Mouse (Mus musculus) heart, embryonic 15.5 days (tissue): ENCODE measurements at regions not wholly inside any gene's neighbourhood (a gene's known extent, or its start where the extent isn't known, plus 50 kb on each side); places are given as distances from the start of the nearest gene placed in this dataset.

Experiments
- ATAC-seq: fragments of 200-750 bp; cut with Nextera tagmentation; replicated peaks from 2 replicates; pipeline ENCODE4 v1.8.0; 2017; ENCODE audit warnings: low read depth, moderate TSS enrichment; ENCODE audit not compliant: insufficient number of reproducible peaks, insufficient read depth, low FRiP score
- H3K27ac ChIP-seq: fragments of 300-500 bp; sonication (generic); 2 replicates; pipeline ENCODE4 v1.5.1; 2015; ENCODE audit warnings: mild to moderate bottlenecking, inconsistent platforms
- H3K27me3 ChIP-seq: fragments of 300-500 bp; sonication (generic); 2 replicates; pipeline ENCODE4 v1.6.1; 2015; ENCODE audit warnings: inconsistent platforms
- H3K36me3 ChIP-seq: fragments of 300-500 bp; sonication (generic); 2 replicates; pipeline ENCODE4 v1.6.1; 2015; ENCODE audit warnings: mild to moderate bottlenecking, inconsistent platforms
- H3K4me1 ChIP-seq: fragments of 300-500 bp; sonication (generic); replicated peaks from 2 replicates; pipeline ENCODE4 v1.6.1; 2015; ENCODE audit warnings: inconsistent platforms
- H3K4me2 ChIP-seq: fragments of 300-500 bp; sonication (generic); 2 replicates; pipeline ENCODE4 v1.6.1; 2015; ENCODE audit warnings: inconsistent platforms, mild to moderate bottlenecking, moderate library complexity
- H3K4me3 ChIP-seq: fragments of 300-500 bp; sonication (generic); 2 replicates; pipeline ENCODE4 v1.5.1; 2015; ENCODE audit warnings: mild to moderate bottlenecking, inconsistent platforms
- H3K9ac ChIP-seq: fragments of 300-500 bp; sonication (generic); 2 replicates; pipeline ENCODE4 v1.6.1; 2015; ENCODE audit warnings: mild to moderate bottlenecking, inconsistent platforms
- H3K9me3 ChIP-seq: fragments of 300-500 bp; sonication (generic); replicated peaks from 2 replicates; pipeline ENCODE4 v1.6.1; 2016; ENCODE audit warnings: inconsistent platforms
- WGBS: fragments of 180-500 bp; shearing (Covaris S2); methylation state at CpG from one replicate; pipeline ENCODE4 v1.1.7; 2015; ENCODE audit warnings: mixed read lengths; 5-methylcytosine and 5-hydroxymethylcytosine counted together

DNA sequence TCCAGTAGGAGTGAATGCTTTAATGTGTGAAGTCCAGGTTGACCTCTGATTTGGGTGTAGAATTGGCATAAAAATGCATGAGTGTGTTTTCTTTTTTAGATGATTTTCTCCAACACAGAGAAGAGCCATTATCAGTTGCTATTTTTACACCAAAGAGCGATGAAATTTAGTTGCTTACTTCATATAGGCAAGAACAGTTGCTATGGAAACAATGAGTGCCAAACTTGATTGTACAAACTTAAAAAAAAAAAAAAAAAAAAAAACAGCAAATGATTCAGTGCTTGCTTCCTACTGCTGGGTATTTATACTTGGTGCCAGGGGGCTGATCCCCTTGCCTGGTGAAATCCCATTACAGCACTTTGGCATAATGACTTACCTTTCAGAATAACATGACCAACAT lies 268.0 kb downstream of the Sec23a start:
- no peak overlapping the region for H3K9ac ChIP-seq
- no peaks in the 10 kb centered on the region for H3K36me3 ChIP-seq
- H3K27ac ChIP-seq = no peak overlapping the region
- WGBS = 62% methylated on average over 1 of the region's 1 CpGs
- H3K4me1 ChIP-seq = peaks cover 2% of the 10 kb centered on the region; the same call in 1 of the 2 replicates
- no peak overlapping the region for H3K4me3 ChIP-seq
- H3K27me3 ChIP-seq = no peaks in the 10 kb centered on the region
- no peak for ATAC-seq
- H3K4me2 ChIP-seq = no peak overlapping the region
- no peaks in the 10 kb centered on the region for H3K9me3 ChIP-seq

- Histone ChIP-seq H3K27ac (no peak overlapping the region), H3K36me3 (no peaks in the 10 kb centered on the region), H3K9ac (no peak overlapping the region), H3K9me3 (no peaks in the 10 kb centered on the region), H3K27me3 (no peaks in the 10 kb centered on the region), H3K4me2 (no peak overlapping the region), H3K4me1 (no peaks in the 10 kb centered on the region), H3K4me3 (no peak overlapping the region)
- 43% methylated on average over 1 of the region's 1 CpGs for WGBS
- ATAC-seq = no peak
These were observed 283.7 kb downstream of the Sec23a start for GRCm38 (mm10) chr12:58728094-58728493.

DNA sequence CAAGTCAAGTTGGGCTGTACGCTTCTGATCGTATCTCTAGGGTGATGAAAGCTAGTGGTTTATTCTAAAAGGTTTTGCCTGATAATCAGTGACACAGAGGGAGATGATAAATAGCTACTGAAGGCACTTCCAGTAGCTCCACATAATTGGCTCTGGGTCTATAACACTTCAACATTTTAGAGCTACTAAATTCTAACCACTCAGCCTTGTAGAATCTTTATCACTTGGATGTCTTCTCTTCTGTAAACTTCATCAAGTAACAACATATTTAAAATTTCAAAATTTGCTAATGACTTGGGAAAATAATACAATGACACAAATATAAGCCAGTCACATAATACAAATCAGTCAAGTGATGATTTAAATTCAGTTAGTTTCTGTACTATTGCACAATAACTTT lies 284.3 kb downstream of the Sec23a start:
- WGBS = 80% methylated on average over 2 of the region's 2 CpGs
- Histone ChIP-seq H3K4me1 (no peaks in the 10 kb centered on the region), H3K36me3 (no peaks in the 10 kb centered on the region), H3K9me3 (no peaks in the 10 kb centered on the region), H3K4me2 (no peak overlapping the region), H3K27me3 (no peaks in the 10 kb centered on the region), H3K4me3 (no peak overlapping the region), H3K27ac (no peak overlapping the region), H3K9ac (no peak overlapping the region)
- no peak for ATAC-seq

- Histone ChIP-seq H3K36me3 (no peaks in the 10 kb centered on the region), H3K4me3 (no peak overlapping the region), H3K9me3 (no peaks in the 10 kb centered on the region), H3K27ac (no peak overlapping the region), H3K4me2 (no peak overlapping the region), H3K4me1 (no peaks in the 10 kb centered on the region), H3K9ac (no peak overlapping the region), H3K27me3 (no peaks in the 10 kb centered on the region)
- 78% methylated on average over 6 of the region's 6 CpGs for WGBS
- ATAC-seq = no peak
These were observed 293.9 kb downstream of the Sec23a start for GRCm38 (mm10) chr12:58717908-58718307.

- WGBS = 65% methylated on average over 1 of the region's 1 CpGs
- H3K9ac ChIP-seq = no peak overlapping the region
- no peak for ATAC-seq
- H3K27ac ChIP-seq = no peak overlapping the region
- H3K36me3 ChIP-seq = no peaks in the 10 kb centered on the region
- no peaks in the 10 kb centered on the region for H3K27me3 ChIP-seq
- no peaks in the 10 kb centered on the region for H3K9me3 ChIP-seq
- no peak overlapping the region for H3K4me2 ChIP-seq
- no peaks in the 10 kb centered on the region for H3K4me1 ChIP-seq
- no peak overlapping the region for H3K4me3 ChIP-seq
These were observed 297.6 kb downstream of the Sec23a start for GRCm38 (mm10) chr12:58714207-58714606.

- no peaks in the 10 kb centered on the region for H3K36me3 ChIP-seq
- H3K27me3 ChIP-seq = no peaks in the 10 kb centered on the region
- 78% methylated on average over 5 of the region's 5 CpGs for WGBS
- H3K9ac ChIP-seq = no peak overlapping the region
- H3K4me3 ChIP-seq = no peak overlapping the region
- no peak overlapping the region for H3K4me2 ChIP-seq
- H3K9me3 ChIP-seq = no peaks in the 10 kb centered on the region
- ATAC-seq = no peak
- no peak overlapping the region for H3K27ac ChIP-seq
- no peaks in the 10 kb centered on the region for H3K4me1 ChIP-seq
These were observed 316.1 kb downstream of the Sec23a start for GRCm38 (mm10) chr12:58695680-58696079.

DNA sequence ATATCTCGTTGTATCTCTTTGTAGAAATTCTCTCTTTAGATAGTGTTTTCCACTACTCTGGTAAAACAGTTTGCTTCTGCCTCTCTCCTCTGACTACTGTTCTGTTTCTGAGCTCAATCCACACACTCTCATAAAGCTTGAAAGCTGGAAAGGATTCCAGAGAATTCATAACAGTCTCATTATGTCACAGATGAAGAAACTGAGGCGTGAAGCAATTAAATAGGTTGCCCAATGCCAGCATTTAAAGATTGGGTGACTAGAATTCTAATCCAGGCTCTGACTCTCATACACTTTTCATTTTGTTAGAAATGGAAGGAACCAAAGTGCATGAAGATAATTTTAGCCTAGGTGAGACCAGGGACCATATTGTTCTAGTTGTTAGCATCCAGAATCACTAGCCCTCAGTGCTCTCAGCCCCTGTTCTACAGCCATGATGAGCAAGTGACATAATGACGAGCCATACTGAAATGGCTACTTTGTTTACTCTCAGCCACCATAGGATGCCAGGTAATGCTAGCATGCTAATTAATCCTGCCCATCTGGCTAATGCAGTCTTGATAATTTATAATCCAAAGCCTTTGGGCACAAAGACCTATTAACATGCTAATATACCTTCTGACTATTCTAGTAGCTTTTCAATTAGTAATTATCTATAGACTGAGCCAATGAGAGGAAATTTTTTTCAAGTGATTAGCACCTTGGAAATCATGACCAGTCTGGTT lies 341.7 kb downstream of the Sec23a start:
- ATAC-seq = no peak
- H3K27ac ChIP-seq = no peak overlapping the region
- no peak overlapping the region for H3K4me3 ChIP-seq
- no peaks in the 10 kb centered on the region for H3K9me3 ChIP-seq
- H3K27me3 ChIP-seq = no peaks in the 10 kb centered on the region
- 66% methylated on average over 3 of the region's 3 CpGs for WGBS
- no peak overlapping the region for H3K4me2 ChIP-seq
- H3K4me1 ChIP-seq = no peaks in the 10 kb centered on the region
- no peaks in the 10 kb centered on the region for H3K36me3 ChIP-seq
- H3K9ac ChIP-seq = no peak overlapping the region

GRCm38 (mm10) chr12:58654530-58655056 lies 357.2 kb downstream of the Sec23a start:
- Histone ChIP-seq H3K36me3 (no peaks in the 10 kb centered on the region), H3K4me2 (no peak overlapping the region), H3K9ac (no peak overlapping the region), H3K4me3 (no peak overlapping the region), H3K4me1 (no peaks in the 10 kb centered on the region), H3K9me3 (no peaks in the 10 kb centered on the region), H3K27ac (no peak overlapping the region), H3K27me3 (no peaks in the 10 kb centered on the region)
- no peak for ATAC-seq
- 79% methylated on average over 2 of the region's 2 CpGs for WGBS

DNA sequence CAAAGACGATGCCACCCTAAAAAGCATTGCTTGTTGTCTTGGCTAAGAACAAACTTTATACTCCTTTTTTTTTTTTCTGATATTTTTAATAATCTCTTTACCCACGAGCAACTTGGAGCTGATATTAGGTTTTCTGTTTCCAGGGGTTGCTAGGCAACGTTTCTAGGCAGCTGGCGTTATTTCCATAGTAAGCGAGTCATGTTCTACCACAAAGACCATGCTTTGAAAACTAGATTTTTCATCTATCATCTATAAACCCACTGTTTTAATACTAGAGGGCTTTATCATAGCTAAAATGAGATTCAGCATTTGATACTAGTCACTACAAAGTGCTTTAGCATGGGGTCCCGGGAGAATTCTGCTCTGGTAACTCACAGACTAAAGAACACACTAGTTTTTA lies 358.1 kb downstream of the Sec23a start:
- Histone ChIP-seq H3K9ac (no peak overlapping the region), H3K9me3 (no peaks in the 10 kb centered on the region), H3K27me3 (no peaks in the 10 kb centered on the region), H3K4me2 (no peak overlapping the region), H3K27ac (no peak overlapping the region), H3K36me3 (no peaks in the 10 kb centered on the region), H3K4me3 (no peak overlapping the region), H3K4me1 (no peaks in the 10 kb centered on the region)
- no peak for ATAC-seq
- 75% methylated on average over 6 of the region's 6 CpGs for WGBS

DNA sequence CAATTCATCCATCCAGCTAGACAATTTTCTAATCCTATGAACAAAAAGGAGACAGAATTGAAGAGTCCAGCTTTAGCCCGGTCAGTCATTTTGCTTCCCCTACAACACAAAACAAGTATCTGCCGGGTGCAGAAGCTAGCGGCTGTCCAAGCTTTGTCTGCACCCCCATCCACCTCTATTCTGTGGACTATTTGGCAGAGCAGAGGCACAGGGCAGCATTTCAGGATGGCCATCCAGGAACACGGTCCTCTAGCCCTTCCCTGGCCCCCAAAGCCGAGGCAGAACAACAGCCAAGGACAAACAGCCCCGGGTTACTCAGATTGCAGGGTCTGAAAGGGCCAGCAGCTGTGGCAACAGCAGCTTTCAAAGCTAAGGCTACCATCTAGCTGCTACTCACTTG lies 358.6 kb downstream of the Sec23a start:
- no peak overlapping the region for H3K9ac ChIP-seq
- no peak overlapping the region for H3K4me3 ChIP-seq
- H3K36me3 ChIP-seq = no peaks in the 10 kb centered on the region
- H3K27me3 ChIP-seq = no peaks in the 10 kb centered on the region
- WGBS = 72% methylated on average over 6 of the region's 6 CpGs
- H3K27ac ChIP-seq = no peak overlapping the region
- H3K4me2 ChIP-seq = no peak overlapping the region
- no peaks in the 10 kb centered on the region for H3K4me1 ChIP-seq
- no peaks in the 10 kb centered on the region for H3K9me3 ChIP-seq
- no peak for ATAC-seq

DNA sequence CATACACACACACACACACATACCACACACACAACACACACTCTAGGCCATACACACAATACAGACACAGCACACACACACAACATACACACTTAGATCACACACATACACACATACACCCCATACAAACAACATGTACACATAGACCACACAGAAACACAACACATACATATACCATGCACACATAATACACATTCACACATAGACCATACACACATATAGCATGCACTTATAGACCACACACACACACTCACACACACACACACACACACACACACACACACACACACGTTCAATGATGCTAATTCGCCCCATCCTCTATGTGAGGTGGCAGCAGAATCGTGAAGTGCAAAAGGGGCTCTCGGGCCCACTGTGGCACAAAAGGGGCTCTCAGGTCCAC lies 359.1 kb downstream of the Sec23a start:
- no peak overlapping the region for H3K4me3 ChIP-seq
- H3K9me3 ChIP-seq = no peaks in the 10 kb centered on the region
- H3K4me2 ChIP-seq = no peak overlapping the region
- H3K4me1 ChIP-seq = no peaks in the 10 kb centered on the region
- no peak overlapping the region for H3K27ac ChIP-seq
- no peaks in the 10 kb centered on the region for H3K27me3 ChIP-seq
- no peak for ATAC-seq
- no peaks in the 10 kb centered on the region for H3K36me3 ChIP-seq
- no peak overlapping the region for H3K9ac ChIP-seq
- WGBS = 89% methylated on average over 4 of the region's 4 CpGs

DNA sequence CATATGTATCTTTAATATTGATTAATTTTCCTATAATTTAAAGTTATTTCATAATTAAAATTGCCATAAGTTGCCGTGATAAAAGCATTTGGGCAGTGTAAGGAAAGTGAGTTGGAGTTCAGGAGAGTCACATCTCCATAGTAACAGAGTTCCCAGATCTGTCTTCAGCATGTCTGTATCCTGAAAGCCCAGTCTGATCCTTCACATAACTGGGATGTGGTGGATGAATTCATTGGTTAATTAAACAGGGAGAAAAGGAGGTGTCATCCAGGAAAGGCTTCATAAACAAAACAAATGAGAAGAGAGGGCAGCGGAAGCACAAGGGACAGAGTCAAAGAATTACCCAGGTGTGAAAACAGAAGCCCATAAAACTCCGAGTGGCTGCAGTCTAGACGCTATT lies 363.5 kb downstream of the Sec23a start:
- Histone ChIP-seq H3K36me3 (no peaks in the 10 kb centered on the region), H3K4me2 (no peak overlapping the region), H3K9me3 (no peaks in the 10 kb centered on the region), H3K27ac (no peak overlapping the region), H3K4me1 (no peaks in the 10 kb centered on the region), H3K27me3 (no peaks in the 10 kb centered on the region), H3K9ac (no peak overlapping the region), H3K4me3 (no peak overlapping the region)
- no peak for ATAC-seq
- 37% methylated on average over 4 of the region's 4 CpGs for WGBS
